Mouse (Mus musculus) kidney, adult 18-20 months (tissue): ENCODE data around the gene Cyp2t4.

Experiments used
- DNase-seq: peaks from one replicate; pipeline ENCODE4 v3.0.0; 2021

Cyp2t4 gene

GRCm38 (mm10) chr7:27185986-27186385 lies 32.5 kb downstream of the Cyp2t4 start:
- DNase-seq, result no peak

- DNase-seq, result no peak
These were observed 35.9 kb downstream of the Cyp2t4 start for GRCm38 (mm10) chr7:27189271-27189931.

- no peak for DNase-seq
These were observed 38.9 kb downstream of the Cyp2t4 start for GRCm38 (mm10) chr7:27192434-27192833.

GRCm38 (mm10) chr7:27193731-27194130 lies 40.2 kb downstream of the Cyp2t4 start:
- no peak for DNase-seq

- DNase-seq, result peak; percentile 96
These were observed 42.4 kb downstream of the Cyp2t4 start, which contains the start of the genes BC024978 and Snrpa for GRCm38 (mm10) chr7:27195681-27196611. BC024978 (plus strand) TSS chr7:27195781. Snrpa (minus strand) TSS chr7:27196271.

GRCm38 (mm10) chr7:27197136-27197535 lies 43.6 kb downstream of the Cyp2t4 start:
- no peak for DNase-seq

GRCm38 (mm10) chr7:27197634-27198033 lies 44.1 kb downstream of the Cyp2t4 start:
- DNase-seq, result no peak

GRCm38 (mm10) chr7:27198355-27198754 lies 44.8 kb downstream of the Cyp2t4 start:
- DNase-seq, result no peak

GRCm38 (mm10) chr7:27198779-27199178 lies 45.3 kb downstream of the Cyp2t4 start:
- DNase-seq, result no peak

- peak; percentile 39 for DNase-seq
These were observed 50.4 kb downstream of the Cyp2t4 start for GRCm38 (mm10) chr7:27203730-27204449.
